Mouse (Mus musculus): ENCODE measurements at regions not wholly inside any gene's neighbourhood (a gene's known extent, or its start where the extent isn't known, plus 50 kb on each side); places are given as distances from the start of the nearest gene placed in this dataset.

DNA sequence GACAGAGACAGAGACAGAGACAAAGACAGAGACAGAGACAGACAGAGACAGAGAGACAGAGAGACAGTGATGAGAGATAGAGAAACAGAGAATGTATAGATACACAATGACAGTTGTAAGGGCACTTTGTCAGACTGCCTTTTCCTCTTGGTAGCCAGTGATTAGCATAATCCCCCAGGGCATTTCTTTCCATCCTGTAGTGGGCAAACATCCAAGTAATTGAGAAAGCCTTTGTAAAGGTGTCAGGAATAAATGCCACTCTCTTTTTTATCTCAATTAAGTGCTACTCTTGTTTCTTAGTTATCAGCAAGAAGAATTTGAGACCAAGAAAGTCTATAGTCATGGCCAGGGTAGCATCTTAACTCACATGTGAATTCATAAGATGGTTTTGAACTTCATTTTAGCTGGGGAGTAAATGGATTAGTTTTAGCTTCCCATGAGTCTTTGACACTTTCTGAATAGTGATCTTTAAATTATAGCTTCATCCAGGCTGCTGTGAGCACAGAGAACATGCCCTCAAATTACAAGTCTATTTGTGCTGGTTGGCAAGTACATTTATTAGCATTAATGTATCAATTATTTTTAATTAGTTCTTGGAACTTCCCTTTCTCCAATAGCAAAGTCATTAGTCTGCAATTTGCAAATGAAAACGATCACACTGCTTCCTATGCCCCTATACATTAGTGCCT is 1215.9 kb downstream of the Gm9008 start:
- Histone ChIP-seq H3K36me3 (no peaks in the 10 kb centered on the region), H3K9ac (no peak overlapping the region), H3K4me2 (no peak overlapping the region), H3K4me3 (no peak overlapping the region), H3K27me3 (no peaks in the 10 kb centered on the region), H3K9me3 (no peaks in the 10 kb centered on the region), H3K4me1 (replicated peaks) (peaks cover 5% of the 10 kb centered on the region), H3K27ac (replicated peaks) (no peak overlapping the region)
- no peak for ATAC-seq (ENCODE audit: low read depth)
- 50% methylated on average over 1 of the region's 1 CpGs for WGBS

DNA sequence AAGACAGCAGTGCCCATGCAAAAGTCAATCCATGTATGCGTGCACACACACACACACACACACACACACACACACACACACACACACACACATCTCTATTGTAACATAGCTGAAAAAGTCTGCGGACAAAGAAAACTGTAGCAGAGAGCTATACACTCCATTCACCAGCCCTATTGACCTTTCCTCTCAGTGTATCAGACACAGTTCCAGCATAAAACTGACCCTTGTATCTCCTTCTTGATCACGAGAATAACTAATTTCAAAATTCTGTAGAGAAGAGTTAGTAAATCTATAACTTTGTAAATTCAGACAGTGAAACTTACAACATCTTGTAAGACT is 1243.5 kb downstream of the Gm9008 start:
- Histone ChIP-seq H3K9ac (no peak overlapping the region), H3K4me2 (no peak overlapping the region), H3K36me3 (no peaks in the 10 kb centered on the region), H3K4me1 (replicated peaks) (peaks cover 8% of the 10 kb centered on the region; the same call in 1 of the 2 replicates), H3K4me3 (no peak overlapping the region), H3K27ac (replicated peaks) (peak overlapping the region; percentile 34; the same call in 1 of the 2 replicates), H3K9me3 (no peaks in the 10 kb centered on the region), H3K27me3 (no peaks in the 10 kb centered on the region)
- ATAC-seq (ENCODE audit: low read depth), result peak; percentile 59; the same call in 1 of the 2 replicates
- 64% methylated on average over 3 of the region's 3 CpGs for WGBS

DNA sequence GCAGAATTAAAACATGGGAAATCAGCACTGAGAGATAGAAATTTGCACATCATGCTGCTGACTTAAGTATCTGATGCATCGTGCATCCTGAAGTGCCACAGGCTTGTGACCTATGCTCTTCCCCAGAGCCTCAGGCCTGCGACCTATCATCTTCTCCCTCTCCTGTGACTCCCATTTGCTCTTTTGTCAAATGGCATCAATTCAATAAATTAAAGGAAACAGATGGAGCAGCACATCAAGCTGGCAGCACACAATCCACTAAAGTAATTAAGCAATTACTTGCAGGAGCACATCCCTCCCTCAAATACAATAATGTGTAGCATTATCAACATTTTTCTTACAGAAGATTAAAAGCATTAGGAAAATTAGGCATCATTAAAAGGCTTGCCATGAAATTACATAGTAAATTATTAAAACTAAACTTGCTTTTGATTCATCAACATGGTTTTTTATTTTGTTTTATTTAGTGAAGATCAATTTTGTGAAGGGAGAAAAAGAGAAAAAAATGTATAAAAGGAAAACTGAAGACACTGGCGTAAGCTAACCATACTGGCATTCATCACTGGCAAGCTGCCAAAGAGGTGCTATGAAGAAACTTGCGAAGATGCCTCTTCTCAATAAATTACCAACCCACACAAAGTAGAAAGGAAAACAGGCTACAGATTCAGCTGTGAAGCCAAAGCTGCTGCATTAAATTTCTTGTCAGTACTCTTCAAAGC is 1244.1 kb downstream of the Gm9008 start:
- Histone ChIP-seq H3K9ac (no peak overlapping the region), H3K27me3 (no peaks in the 10 kb centered on the region), H3K4me1 (replicated peaks) (peaks cover 8% of the 10 kb centered on the region; the same call in 1 of the 2 replicates), H3K27ac (replicated peaks) (peak overlapping the region; percentile 59), H3K36me3 (no peaks in the 10 kb centered on the region), H3K4me3 (no peak overlapping the region), H3K4me2 (no peak overlapping the region), H3K9me3 (no peaks in the 10 kb centered on the region)
- WGBS, result 25% methylated on average over 4 of the region's 4 CpGs
- ATAC-seq (ENCODE audit: low read depth), result peak; percentile 71; the same call in 1 of the 2 replicates

DNA sequence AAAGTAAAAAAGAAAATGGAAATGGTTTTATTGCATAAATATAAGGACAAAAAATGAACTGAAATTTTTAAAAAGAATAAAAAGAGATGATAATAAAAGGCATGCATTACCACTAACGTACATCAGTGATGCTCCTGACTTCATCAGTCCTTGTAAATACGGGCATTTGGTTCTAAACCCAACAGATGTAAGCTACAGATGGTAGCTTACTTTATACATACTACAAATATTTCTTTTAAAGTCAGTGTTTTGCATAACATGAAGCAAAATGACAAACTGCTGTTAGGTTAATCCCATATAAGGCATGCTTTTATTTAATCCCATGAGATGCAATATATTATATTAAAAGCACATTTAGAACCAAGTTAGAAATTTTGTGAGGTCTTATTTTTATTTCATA is 1282.1 kb downstream of the Gm9008 start:
- Histone ChIP-seq H3K4me1 (replicated peaks) (no peaks in the 10 kb centered on the region), H3K27ac (replicated peaks) (no peak overlapping the region), H3K36me3 (no peaks in the 10 kb centered on the region), H3K27me3 (no peaks in the 10 kb centered on the region), H3K9me3 (no peaks in the 10 kb centered on the region), H3K4me2 (no peak overlapping the region), H3K4me3 (no peak overlapping the region), H3K9ac (no peak overlapping the region)
- ATAC-seq (ENCODE audit: low read depth), result no peak
- WGBS, result 85% methylated on average over 2 of the region's 2 CpGs

DNA sequence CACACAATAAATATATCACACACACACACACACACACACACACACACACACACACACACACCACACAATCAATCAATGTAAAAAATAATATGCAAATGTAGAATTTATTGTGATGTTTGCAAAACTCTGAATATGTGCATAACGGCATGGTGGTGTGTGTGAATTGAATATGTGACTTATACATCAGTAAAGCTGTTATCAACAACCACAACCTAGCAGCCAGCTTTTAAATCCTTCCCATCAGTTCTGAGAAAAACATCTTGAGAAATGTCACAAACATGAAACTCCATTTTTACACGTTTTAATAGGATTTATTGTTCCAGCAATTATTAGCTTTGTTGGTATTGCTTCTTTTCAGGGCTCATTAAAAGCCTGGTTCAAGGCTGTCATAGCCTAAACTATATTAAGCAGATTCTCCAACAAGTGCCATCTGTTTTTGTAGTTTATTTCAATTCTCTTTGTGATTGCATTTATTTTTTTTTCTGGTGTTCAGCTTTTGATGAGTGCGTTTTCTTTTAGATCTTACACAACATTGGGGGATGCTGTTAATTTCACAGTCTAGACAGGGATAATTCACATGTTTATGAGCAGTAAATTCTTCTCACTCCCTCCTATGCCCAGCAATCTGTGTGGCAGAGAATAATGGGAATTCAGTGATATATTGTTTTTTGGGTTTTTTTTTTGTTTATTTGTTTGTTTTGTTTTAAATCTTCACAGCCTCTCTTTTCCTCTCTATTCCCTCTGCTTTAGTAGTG is 1284.7 kb downstream of the Gm9008 start:
- H3K9me3 ChIP-seq, result no peaks in the 10 kb centered on the region
- no peak overlapping the region for H3K4me3 ChIP-seq
- H3K4me1 ChIP-seq (replicated peaks), result no peaks in the 10 kb centered on the region
- WGBS, result 71% methylated on average over 3 of the region's 3 CpGs
- no peaks in the 10 kb centered on the region for H3K27me3 ChIP-seq
- no peak overlapping the region for H3K9ac ChIP-seq
- ATAC-seq (ENCODE audit: low read depth), result no peak
- H3K4me2 ChIP-seq, result no peak overlapping the region
- no peaks in the 10 kb centered on the region for H3K36me3 ChIP-seq
- H3K27ac ChIP-seq (replicated peaks), result no peak overlapping the region
